Mouse (Mus musculus): ENCODE data around the gene Gstm1.

Gstm1 gene

GRCm38 (mm10) chr3:107965592-107965991 is 52.2 kb downstream of the Gstm1 start:
- DNase-seq (ENCODE audit: low spot score in 2 of 2), result no peak

- DNase-seq (ENCODE audit: low spot score in 2 of 2), result no peak
Observed at GRCm38 (mm10) chr3:107964656-107965308, 53.0 kb downstream of the Gstm1 start.

GRCm38 (mm10) chr3:107964026-107964425 is 53.7 kb downstream of the Gstm1 start:
- DNase-seq (ENCODE audit: low spot score in 2 of 2), result no peak
